ENCODE assay signal across 26 mouse cellular contexts in genomic region chr2:131715381-131715780, GRCm38 (mm10).
"Had no signal": no experiment of that assay in that cellular context is flagged by ENCODE, and none has a peak within 500 bp of the region (broad histone marks: within the 10 kb centered on the region; RNA-seq: fewer than 3 reads in every experiment).

No protein-coding gene starts in this region.

- H3K4me3 ChIP-seq: gastrocnemius, adult 2 months; heart, embryonic 10.5 days; heart, embryonic 12.5 days; hindbrain, embryonic 10.5 days; hindbrain, embryonic 12.5 days; intestine, embryonic 15.5 days; left cerebral cortex, adult 2 months; limb, embryonic 10.5 days; limb, embryonic 12.5 days; liver, embryonic 13.5 days; liver, embryonic 15.5 days had no signal

- ATAC-seq: hindbrain, embryonic 16.5 days; inflammation-experienced regulatory T-cells, adult 6 months; intestine, embryonic 15.5 days; intestine, postnatal 0 days; liver, postnatal 0 days had no signal

- DNase-seq: gastrocnemius, adult 2 months; gastrocnemius, postnatal 10 days; gastrocnemius, postnatal 25 days; heart, postnatal 10 days; heart, postnatal 4 days; kidney, adult 18-20 months; kidney, adult 8-10 months; kidney, postnatal 10 days; kidney, postnatal 25 days; kidney, postnatal 4 days; liver; liver, embryonic 13.5 days; liver, postnatal 0 days had no signal

- H3K27ac ChIP-seq: gastrocnemius, adult 2 months; heart, embryonic 10.5 days; hindbrain, embryonic 10.5 days; hindbrain, embryonic 12.5 days; hindbrain, embryonic 14.5 days; intestine, embryonic 15.5 days; left cerebral cortex, adult 2 months; limb, embryonic 10.5 days; limb, embryonic 12.5 days; liver, embryonic 13.5 days; liver, embryonic 15.5 days had no signal
